Mouse (Mus musculus) cerebellum, adult 9-10 months (tissue): ENCODE results near the gene Mfsd14a.
A peak's percentile ranks its signal among the peaks of the same experiment; 100 is the strongest.
"Not testable (repeated sequence)": the region's sequence is repeated elsewhere in the genome, so short reads cannot be mapped to it uniquely, and the experiment has no call there.

ENCODE experiments used
- DNase-seq: peaks from one replicate; pipeline ENCODE4 v3.0.0; 2022

Mfsd14a gene

GRCm38 (mm10) chr3:116662463-116662863 is at the start of gene Mfsd14a:
Gene Mfsd14a, minus strand, starts transcription at chr3:116662677.
- peak; percentile 98 for DNase-seq

- peak; percentile 74 for DNase-seq
Observed at GRCm38 (mm10) chr3:116711624-116712435, 49.4 kb upstream of the Mfsd14a start.

- DNase-seq, result no peak
Observed at GRCm38 (mm10) chr3:116710941-116711340, 48.5 kb upstream of the Mfsd14a start.

GRCm38 (mm10) chr3:116705637-116706204 is 43.2 kb upstream of the Mfsd14a start:
- no peak for DNase-seq

- DNase-seq, result no peak
Observed at GRCm38 (mm10) chr3:116703835-116704234, 41.4 kb upstream of the Mfsd14a start.

DNA sequence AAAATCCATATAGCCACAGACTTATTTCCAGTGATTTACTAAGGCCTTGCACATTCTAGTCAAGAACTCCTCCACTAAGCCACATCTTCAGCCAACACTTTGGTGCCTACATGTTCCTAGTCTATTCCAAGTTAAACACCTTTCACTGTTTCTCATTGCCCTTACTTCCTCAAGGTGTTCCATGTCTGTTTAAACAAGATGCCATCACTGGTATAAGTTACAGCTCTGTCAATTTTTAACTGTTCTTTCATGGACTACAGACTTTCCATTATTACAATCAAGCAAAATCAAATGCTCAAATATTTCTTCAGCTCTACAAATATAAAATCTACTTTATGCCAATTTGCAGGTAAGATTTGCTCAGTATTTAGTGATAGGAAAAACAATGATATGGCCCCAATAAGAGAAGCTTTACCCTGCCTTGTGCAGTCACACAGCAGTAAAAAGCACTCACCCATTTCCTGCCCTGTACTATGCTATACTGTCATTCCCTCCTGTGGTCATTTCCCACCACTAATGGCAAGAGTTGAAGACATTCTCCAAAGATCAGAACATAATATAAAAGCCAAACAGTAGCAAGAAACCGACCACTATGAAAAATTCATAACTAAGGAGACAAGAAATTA is 40.3 kb upstream of the Mfsd14a start:
- no peak for DNase-seq

DNA sequence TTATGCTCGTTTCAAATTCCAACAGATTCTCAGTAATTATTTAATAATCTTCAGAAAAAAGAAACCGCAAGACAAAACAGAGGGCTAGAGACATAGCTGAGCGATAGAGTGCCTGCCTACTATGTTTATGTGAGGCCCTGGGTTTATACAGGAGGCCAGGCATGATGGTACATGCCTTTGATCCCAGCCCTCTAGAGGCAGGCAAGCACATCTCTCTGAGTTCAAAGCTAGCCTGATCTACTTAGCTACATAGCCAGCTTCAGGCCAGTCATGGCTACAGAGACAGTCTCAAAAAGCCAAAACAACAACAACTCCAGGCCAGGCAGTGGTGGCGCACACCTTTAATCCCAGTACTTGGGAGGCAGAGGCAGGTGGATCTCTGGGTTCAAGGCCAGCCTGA is 39.1 kb upstream of the Mfsd14a start:
- DNase-seq, result no peak

GRCm38 (mm10) chr3:116698786-116699185 is 36.3 kb upstream of the Mfsd14a start:
- DNase-seq, result no peak

- DNase-seq, result no peak
Observed at GRCm38 (mm10) chr3:116695666-116695985, 33.1 kb upstream of the Mfsd14a start.

DNA sequence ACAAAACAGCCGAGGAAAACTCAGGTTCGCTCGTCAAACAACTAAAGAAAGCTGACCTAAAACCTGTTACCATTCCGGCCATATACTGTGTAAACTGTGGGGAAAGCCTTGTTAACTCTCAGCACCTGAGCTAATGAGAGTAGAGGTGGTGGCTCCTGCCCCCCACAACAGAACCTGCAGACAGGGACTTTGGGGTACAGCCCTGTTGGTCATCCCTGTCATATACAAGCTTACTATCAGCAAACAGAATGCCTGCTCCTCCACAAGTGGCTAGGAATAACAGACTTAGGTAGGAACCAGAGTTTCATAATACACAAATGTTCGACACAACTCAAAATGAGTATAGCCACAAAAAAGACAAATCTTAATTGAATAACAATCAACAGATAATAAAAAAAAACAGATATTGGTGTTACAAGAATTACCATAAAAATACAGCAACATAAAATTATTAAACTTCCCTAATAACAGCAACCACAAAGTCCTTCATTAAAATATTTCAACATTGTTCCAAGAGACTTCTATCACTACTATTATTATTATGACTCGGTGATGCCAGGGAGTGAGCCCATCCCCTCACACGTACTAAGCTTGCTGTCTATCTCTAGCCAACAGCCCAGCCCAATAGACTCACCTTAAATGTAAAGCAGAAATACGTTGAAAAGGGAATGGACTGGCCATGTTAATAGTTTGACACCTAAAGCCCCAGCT is 32.6 kb upstream of the Mfsd14a start:
- DNase-seq, result no peak

DNA sequence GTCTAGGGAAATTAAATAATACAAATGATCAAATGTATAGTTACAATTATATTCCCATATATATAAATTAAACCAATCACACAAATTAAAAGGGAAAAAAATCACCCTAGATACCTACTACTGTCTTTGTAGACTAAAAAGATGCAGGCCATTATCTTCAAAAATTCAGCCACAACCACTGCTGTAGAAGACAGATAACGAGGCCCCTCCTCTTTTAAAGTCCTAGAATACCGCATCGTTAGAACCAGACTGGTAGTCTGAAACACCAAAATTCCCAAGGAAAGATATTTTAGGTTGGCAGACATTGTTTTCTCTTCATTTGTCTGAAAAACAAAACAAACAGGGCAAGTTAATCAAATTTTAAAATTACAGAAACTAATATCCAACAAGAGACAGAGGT is 31.8 kb upstream of the Mfsd14a start:
- DNase-seq, result no peak

GRCm38 (mm10) chr3:116681160-116681559 is 18.7 kb upstream of the Mfsd14a start, which contains the start of gene Gm43191:
Gene Gm43191, minus strand, starts transcription at chr3:116681260.
- no peak for DNase-seq

GRCm38 (mm10) chr3:116664281-116664680 is 1.8 kb upstream of the Mfsd14a start:
- not testable (repeated sequence) for DNase-seq

- peak; percentile 36 for DNase-seq
Observed at GRCm38 (mm10) chr3:116661870-116662414, 535 bp downstream of the Mfsd14a start.

DNA sequence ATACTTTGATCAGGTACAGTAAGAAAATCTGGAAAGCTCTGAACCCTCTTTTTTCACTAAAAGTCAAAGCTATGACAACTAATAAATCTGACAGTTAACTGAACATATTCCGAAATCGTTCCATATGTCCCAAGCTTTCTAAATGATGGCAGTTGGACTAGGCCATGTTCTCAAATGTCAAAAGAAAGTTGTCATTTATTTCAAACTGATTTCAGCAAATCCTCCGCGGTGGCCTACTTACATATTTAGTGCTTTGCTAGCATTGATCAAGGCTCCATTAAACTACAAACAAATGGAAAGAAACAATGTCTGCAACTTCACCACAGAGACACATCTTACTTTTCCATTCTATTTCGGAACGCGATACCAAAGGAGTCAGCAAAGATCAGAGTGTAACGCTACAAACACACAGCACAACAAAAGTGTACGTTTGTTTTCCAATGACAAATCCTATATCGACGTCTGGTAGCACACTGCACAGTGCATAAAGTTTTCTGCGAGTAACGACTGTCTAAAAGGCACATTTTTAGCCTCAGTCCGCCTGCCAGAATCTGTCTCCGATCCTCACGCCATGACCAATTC is 1.1 kb downstream of the Mfsd14a start:
- DNase-seq, result no peak

DNA sequence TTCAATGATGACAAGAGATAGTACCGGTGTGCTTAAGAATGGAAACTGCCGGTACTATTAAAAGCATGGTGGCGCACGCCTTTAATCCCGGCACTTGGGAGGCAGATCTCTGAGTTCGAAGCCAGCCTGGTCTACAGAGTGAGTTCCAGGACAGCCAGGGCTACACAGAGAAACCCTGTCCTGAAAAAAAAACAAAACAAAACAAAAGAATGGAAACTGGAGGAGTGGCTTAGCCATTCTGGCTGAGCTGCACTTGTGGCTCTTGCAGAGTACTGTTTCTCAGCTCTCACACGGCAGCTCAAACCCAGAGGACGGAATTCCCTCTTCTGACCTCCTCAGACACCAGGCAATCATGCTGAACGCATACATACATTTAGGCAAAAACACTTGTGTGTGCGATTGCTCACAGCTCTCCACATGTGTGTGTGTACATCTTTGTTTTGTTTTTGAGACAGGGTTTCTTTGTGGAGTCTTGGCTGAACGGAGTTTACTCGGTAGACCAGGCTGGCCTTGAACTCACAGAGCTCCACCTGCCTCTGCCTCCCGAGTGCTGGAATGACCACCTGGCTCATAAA is 2.5 kb downstream of the Mfsd14a start:
- no peak for DNase-seq

DNA sequence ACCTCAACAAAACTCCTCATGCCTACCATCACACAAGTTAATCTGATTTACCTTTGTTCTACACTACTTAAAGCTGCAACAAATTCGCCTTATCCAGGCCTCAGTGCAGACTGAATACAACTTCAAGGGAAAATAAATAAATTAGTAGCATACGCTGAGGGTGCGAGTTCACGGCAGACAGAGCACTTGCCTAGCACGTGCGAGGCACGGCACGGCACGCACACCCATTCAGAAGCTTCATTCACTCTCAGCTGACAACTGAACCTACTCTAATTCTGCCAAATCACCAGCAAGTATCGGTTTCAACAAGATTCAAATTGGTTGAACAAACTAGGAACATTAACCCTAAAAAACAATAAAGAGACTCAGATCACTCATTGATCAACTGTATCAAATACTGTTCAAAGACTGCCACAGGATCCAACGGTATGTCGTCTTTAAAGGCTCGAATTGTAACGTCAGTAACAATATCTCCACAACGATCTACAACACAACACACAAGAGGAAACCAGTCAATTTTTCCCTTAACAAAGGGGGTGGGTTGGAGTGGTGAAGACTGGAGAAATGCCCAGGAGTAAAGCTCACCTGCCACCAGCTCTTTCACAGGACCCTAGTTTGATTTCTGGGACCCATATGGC is 3.4 kb downstream of the Mfsd14a start:
- DNase-seq, result no peak

DNA sequence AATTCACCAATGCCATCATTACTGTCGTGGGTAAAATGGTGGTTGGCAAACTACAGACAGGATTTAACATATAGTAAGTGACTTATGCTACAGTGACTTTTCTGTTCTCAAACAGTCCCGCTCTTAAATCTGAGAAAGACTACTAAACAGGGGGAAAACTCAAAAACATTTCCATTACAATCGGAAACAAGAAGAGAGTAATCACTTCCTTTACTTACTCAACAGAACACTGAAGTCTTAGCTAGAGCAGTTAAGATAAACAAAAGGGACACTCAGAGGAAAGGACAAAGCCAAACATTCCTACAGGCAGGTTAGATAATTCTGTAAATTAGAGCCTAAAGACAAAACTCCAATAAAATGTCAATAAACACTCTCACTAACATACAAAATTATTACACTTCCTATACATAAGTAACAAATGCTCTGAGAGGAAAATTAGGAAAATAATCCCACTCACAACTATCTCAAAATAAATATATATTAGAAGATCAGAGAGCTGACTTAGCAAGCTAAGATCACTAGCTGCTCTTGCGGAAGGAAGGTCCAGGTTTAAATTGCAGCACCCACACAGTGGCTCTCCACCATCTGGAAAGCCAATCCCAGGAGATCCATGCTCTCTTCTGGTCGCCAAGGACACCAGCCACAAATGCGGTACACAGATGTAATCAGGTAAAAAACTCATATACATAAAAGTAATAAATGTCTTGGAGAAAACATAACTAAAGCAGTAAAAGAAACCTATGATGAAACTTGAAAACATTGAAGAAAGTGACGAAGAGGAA is 6.1 kb downstream of the Mfsd14a start:
- no peak for DNase-seq

DNA sequence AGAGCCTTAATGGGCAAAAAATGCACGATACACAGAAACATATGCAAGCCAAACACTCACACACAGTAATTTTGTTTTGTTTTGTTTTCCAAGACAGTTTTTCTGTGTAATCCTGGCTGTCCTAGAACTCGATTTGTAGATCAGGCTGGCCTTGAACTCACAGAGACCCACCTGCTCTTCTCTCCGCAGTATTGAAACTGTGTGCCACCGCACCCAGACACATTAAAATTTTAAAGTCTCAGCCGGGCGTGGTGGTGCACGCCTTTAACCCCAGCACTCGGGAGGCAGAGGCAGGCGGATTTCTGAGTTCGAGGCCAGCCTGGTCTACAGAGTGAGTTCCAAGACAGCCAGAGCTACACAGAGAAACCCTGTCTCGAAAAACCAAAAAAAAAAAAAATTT is 8.4 kb downstream of the Mfsd14a start:
- DNase-seq, result not testable (repeated sequence)

DNA sequence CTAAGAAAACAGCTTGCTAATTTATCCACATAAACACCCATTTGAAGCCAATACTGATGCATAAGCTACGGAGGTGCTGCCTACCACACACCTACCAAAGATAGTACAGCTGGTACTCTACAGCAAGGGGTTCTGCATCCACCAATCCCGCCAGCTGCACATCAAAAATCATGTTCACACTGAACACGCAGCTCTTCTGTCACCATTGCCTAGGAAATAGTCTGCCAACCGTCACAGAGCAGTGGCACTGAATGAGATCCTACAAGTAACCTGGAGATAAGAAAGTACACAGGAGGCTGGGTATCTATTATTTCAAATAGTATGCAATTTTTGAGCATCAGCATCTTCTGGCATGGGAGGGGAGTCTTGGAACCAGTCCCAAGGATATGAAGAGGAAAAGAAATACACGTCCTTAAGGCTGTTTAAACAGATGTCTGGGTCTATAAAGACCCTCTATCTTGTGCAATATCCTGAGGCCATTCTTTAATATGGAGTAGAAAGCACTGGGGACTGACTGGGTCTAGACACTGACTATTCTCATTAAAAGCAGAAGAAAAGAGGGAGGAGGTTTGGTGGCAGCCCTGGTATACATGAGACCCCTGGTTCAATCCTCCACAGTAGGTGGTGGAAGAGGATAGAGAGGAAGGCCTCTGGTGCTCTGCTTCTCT is 9.1 kb downstream of the Mfsd14a start:
- DNase-seq, result no peak

DNA sequence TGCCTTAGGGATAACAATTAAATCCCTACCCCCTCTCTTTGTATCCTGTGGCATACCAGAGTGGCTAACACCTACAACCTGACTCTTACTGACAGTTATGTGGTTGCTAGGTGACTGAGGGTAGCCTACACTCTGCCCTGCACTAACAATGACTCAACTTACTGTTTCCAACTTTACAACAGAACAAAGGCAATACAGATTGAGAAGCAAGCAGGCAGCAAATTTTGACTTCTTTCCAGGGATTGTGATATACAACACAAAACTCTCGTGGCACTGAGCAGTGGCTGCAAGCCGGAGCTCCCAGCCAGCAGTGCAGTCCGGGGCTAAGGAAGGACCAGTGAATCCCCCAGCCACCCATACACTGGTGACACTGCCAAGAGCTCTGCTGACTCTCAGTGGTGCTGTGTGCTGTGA is 10.4 kb downstream of the Mfsd14a start:
- no peak for DNase-seq
